Mouse (Mus musculus): Measurements from ENCODE around the gene Prkar2a.
"Not testable (repeated sequence)": the region's sequence is repeated elsewhere in the genome, so short reads cannot be mapped to it uniquely, and the experiment has no call there.

The Prkar2a gene

DNA sequence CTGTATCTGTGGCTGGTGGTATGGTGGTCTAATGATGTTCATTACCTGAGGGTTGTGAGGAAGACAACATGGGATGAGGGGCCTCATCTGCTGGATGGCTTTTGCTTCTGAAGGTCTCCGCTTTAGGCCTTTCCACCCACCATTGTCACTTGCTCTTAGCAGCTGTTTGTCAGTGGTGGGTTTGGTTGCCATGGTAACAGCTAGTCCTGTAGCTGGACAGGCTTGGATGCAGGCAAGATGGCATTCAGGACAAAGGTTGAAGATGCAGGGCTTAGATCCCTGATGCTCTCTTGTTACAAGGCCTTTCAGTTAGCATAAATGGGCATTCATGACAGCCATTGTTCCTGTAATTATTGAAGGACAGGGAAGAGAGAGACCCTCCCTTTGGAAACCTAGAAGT is at the start of gene Prkar2a:
Gene Prkar2a, plus strand, starts transcription at position 209 of the 400 bp plus-strand sequence.
- peak; percentile 79 for DNase-seq (ENCODE audit: low spot score)

DNA sequence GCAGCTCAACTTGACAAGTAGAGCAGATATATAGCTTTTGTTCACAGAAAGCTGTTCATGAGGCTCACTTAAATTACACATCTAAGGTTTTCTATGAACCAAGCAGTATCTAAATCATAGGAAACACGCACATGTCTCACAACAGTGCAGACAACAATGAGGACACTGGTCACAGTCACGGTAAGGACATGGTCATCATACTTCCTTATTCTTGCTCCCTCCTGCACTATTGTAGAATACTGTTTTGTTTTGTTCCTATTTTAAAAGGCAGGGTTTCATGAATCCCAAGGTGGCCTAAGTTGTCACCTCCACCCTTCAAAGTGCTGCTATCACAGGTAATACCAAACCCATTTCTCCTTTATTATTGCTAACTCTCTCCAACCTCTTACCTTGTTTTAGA is 49.3 kb upstream of the Prkar2a start:
- DNase-seq (ENCODE audit: low spot score), result no peak

DNA sequence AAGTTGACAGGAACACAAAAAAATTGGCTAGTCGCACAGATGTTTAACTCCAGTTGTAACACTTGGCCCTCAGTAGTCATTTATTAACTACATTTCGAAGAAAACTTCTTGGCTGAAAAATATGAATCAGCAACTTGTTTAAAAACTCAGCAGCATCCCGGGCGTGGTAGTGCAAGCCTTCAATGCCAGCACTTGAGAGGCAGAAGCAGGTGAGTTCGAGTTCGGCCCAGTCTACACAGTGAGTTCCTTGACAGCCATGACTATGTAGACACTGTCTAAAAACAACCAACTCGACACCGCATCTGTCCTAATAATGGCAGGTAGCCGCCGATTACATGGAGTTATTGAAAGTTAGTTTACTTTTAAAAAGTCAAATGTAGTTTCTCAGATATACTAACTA is 40.9 kb upstream of the Prkar2a start:
- DNase-seq (ENCODE audit: low spot score), result no peak

DNA sequence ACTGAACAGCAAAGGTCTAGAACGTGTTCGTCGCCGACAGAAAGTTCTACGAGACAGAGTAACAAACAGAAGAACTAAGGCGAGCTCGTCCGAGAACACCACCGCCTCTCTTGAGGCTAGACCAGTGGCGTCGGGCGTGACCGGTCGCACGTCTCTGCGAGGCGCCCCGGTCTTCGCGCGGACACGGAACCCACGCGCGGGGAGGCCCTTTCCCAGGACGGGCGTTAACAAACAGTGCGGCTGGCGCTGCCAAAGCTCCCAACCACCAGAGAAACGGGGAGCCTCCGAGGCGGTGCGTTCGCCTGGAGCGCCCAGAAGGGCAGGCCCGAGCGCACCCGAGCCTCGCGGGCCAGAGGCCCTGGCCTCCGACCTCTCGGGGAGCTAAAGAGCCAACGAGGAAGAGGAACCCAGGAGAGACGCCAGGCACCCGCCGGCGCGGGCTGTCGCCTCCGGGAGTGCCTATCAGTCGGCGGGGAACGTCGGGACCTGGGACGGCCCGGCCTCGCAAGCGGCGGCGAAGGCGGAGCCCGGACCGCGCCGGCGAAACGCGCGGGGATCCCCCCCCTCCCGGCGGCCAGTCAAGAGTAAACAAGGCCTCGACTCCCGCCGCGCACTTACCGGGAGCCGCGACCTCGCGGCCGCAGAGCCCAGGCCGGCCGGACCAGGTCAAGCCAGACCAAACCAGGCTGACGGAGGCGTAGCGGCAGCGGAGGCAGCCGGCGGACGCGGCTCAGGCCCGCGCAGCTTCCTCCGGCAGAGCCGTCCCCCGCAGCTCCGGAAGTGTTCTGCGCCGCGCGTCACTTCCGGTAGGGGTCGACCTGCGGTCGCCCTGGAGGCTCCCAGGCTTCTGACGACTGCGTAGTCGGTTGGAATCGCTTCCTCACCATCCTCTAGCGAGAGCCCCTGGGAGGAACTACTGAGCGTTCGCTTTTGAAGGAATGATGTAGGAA is 40.2 kb upstream of the Prkar2a start, which contains the start of gene Arih2:
Gene Arih2, minus strand, starts transcription at position 776 of the 950 bp plus-strand sequence.
- DNase-seq (ENCODE audit: low spot score), result peak; percentile 93

DNA sequence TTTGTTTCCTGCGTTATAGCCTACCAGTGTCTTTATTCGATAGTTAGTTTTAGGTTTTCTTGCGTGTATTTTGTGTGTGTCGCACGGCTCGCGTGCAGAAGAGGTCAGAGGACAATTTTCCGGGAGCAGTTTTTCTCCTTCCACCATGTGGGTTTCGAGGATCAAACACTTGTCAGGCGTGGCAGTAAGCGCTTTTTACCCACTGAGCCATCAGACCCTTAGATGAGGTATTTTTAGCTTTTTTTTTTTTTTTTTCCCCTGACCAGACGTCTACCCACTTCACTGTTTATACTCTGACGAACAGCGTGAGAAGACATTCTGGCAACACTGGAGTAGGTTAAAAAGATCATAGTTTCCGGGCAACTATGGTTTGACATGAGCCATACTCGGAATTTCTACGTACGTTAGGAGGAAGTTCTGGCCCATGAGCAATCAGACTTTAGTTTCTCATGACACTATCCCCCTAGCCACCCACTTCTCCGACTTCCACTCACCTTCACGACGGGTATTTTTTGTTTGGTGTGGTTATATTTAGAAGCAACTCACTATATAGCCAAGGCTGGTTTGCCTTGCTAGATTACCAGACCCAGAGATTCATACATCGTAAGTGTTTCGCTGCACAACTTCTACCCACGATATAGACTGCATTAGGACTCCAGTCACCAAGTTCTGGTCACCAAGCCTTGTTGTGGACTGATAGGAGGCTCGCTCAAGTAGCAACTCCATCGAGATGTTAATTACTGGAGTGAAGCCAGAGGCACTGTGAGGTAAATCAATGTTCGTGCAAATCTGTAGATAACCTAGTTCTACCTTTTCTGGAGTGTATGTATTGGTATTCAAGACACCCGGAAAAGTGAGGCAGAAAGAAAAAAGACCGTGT is 39.3 kb upstream of the Prkar2a start:
- DNase-seq (ENCODE audit: low spot score), result no peak

DNA sequence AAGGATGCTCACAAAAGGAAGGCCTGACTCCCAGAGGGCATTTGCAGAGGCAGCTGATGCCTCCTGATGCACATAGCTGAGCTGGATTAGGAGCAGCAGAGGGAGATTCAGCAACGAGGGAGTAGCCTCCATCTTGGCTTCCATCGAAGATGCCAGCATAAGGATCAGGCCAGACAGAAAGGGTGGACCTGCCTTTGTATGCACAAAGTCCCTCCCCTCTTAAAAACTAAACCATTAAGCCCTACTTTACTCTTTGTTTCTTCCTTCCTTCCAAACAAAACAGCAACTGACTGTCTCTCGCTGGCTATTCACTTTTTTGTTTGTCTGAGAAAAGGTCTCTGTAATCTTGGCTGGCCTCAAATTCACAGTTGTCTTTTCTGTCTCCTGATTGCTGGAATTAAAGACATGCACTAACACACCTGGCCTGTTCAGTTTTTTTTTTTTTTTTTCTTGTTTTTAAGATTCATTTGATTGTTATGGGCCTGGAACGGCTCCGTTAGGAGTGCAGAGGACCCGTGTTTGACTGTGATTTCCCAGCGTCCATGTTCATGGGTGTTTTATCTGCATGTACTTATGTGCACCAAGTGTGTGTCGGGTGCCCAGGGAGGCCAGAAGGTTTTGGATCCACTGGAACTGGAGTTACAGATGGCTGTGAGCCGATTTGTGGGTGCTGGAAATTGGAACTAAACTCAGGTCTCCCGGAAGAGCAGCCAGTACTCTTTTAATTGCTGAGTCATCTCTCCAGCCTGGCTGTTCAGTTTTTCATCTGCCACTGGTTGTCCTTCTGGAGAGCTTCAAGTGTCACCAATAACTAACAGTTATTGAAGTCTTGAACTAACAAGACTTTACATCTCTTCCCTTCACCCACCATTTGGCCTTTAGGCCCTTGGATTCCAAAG is 34.3 kb upstream of the Prkar2a start:
- no peak for DNase-seq (ENCODE audit: low spot score)

DNA sequence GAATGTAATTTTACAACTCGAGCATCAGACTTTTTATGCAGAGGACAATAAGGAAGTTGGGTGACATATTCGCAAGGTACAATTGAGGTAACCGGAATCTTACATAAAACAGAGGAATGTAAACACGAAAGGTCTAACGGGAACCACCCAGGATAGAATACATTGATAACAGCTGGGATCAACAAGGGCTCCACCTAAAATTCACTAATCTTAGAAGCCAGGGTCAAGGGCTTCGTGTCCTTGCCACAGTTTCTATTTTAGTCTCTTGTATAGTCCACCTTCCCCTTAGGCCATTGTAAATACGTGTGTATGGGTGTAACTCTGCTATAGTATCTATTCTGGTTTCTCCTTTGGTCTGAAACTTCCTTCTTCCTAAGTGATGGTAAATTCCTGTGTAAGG is 33.2 kb upstream of the Prkar2a start:
- DNase-seq (ENCODE audit: low spot score), result not testable (repeated sequence)

DNA sequence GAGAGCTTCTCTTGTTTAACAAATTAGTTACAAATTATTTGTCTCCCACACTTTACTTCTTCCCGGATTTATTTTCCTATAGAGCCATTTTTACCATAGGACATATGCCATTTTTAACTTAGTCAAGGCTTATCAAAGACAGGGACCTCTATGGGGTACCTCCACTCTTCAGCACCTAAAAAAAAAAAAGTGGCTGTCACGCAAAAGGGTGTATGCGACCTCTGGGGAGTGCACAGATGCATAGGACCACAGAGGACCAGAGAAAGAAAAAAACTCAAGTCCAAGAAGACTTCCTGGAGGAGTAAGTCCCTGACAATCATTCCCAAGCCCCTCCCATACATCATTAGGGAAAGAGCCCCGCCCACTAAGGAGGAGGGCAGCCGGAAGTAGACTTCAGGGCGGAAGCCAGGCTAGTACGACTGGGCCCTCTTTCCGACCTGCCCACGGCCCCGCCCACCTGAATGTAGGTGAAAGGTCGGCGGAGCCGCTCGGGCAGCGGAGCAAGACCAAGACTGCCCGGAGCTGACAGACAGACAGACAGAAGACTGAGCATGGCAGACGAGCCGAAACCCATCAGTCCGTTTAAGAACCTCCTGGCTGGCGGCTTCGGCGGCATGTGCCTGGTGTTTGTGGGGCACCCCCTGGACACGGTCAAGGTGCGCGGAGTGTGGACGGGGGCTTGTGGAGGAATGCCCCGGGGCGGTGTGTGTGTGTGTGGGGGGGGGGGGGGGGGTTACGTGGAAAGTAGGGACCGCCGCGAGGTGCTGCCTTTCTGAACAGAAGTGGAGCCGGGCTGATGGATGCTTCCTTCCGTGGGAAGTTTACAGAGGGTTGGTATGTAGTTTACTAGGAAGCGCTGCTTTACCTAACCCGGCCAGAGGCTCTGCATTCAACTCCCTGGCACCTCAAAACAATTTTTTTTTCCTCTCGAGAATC is 27.2 kb upstream of the Prkar2a start, which contains the start of gene Slc25a20:
Gene Slc25a20, plus strand, starts transcription at position 412 of the 936 bp plus-strand sequence.
- peak; percentile 85 for DNase-seq (ENCODE audit: low spot score)

DNA sequence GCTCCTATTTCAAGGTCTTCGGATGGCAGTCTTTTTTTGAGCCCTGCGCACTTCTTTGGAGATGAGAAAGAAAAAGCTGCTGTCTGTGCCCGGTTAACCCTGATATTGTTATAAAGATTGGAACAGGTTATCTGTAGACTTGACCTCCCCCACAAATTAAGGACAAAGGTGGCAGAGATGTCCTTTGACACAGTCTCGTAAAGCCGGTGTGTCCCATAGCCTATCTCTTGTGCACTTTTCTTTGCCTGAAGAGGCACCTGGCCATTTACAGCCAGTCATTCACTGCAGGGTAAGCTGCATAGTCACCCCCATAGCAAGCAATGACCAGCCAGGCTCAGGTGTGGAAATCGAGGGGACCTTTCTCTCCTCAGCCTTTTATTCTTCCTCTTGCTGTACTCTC is 26.5 kb upstream of the Prkar2a start:
- no peak for DNase-seq (ENCODE audit: low spot score)

DNA sequence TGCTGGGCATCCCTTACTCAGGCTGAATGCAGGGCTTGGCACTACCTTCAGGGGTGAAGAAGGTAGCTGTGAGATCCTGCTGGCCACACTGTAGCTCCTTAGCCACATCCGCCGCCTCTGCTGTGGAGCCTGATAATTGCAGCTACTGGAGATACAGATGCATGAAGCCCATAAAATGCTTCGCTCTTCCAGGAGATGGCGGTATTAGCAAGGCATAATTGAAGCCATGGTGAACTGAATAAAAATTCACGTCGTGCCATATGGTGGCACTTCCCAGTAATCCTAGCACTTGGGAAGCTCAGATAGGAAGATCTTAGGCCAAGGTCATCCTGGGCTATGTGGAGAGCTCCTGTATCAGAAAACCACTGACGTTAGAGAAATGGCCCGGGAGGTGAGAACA is 19.2 kb upstream of the Prkar2a start:
- DNase-seq (ENCODE audit: low spot score), result no peak

DNA sequence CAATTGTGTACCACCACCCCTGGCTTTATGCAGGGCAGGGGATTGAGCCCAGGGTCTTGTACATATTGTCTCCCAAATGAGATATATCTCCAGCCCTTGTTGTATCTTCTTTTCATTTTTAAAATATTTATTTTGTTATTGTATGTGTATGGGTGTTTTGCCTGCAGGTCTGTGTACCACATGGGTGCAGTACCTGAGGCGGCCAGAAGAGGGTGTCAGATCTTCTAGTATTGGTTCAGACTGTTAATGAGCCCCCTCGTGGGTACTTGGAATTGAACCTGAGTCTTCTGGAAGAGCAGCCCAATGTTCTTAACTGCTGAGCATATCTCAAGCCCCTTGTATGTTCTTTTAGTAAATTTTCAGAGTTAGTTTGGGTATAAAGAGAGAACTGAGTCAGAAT is 16.0 kb upstream of the Prkar2a start:
- peak; percentile 30 for DNase-seq (ENCODE audit: low spot score)

DNA sequence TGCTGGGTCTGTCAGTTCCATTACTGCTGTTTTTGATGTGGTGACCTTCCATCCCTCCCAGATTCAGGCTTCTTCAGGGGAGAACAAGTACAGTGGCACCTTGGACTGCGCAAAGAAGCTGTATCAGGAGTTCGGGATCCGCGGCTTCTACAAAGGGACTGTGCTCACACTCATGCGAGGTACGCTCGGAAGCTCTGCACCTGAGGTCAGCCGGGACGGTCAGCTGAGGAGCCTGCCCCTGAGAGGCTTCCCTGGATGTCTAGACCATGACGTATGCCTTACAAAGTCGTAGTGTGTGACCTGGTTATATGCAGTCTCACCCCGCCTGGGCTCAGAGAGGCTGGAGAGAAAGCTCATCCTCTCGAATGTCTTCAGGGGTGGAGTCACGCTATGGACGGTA is 9.1 kb upstream of the Prkar2a start:
- DNase-seq (ENCODE audit: low spot score), result no peak

DNA sequence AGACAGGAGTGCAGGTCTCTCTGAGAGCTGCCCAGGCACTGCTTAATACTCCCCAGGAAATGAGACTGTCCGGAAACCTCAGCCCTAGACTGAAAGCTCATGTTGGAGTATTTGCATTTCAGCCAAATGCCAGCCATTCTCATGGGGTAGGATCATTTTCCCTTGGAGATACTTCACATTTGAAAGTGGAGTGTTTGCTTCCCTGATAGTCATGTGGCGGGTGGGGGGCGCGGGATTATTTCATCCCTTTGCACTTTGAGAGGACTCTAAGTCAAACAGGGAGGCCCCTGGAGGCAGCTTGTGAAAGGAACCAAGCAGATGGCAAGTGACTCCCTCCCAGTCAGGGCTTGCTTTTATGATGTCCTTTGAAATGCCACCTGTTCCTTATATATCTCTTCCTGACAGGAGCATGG is 2.6 kb upstream of the Prkar2a start:
- peak; percentile 35 for DNase-seq (ENCODE audit: low spot score)

DNA sequence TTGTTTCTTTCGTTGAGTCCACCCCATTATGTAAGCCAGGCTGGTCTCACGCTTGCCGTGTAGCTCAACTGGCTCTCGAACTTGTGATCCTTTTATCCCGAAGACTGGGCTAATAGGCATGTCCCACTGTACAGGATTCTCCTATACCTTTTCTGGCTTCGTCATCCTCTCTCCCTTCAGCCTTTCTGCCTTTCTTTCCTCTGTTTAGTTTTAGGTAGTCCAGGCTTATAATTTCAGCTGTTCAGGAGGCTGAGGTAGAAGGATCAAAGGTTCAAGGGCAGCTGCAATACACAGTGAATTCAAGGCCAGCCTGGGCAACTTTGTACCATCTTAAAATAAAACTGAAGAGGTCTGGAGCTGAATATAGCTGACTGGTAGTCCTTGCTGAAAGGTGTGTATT is 1.9 kb upstream of the Prkar2a start:
- no peak for DNase-seq (ENCODE audit: low spot score)

DNA sequence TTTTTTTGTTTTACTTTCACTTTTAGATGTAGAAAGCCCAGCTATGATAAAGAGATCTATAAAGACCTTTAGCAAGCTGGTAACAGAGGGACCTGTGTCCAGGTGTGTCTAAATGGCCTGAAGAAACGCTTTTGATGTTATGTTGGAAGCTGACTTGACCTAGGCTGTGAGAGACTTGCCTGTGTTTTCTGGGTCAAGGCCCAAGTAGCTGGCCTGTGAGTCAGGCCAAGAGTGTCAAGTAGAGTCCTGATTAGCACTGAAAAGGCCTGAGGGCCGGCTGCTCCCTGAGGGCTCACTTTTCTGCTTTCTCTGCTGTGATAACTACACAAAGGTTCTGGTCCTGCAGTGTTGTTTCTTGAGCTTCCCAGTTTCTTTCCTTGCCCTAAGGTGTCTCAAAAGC is 1.4 kb upstream of the Prkar2a start:
- no peak for DNase-seq (ENCODE audit: low spot score)

DNA sequence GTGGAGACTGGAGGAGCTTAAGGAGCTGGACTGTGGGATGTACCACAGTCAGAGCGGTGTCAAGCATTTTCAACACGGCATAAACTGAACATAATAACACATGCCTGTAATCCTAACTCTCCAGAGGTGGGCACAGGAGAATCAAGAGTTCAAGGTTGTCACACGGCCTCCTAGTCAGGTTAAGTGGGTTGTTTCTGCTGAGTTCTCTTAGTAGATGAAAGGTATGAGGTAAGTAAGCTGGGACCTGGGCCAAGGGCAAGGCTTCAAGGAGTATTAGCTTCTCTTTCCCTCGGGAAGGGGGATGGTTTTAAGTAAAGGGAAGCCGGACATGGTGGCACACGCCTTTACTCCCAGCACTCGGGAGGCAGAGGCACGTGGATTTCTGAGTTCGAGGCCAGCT is 663 bp upstream of the Prkar2a start:
- no peak for DNase-seq (ENCODE audit: low spot score)

DNA sequence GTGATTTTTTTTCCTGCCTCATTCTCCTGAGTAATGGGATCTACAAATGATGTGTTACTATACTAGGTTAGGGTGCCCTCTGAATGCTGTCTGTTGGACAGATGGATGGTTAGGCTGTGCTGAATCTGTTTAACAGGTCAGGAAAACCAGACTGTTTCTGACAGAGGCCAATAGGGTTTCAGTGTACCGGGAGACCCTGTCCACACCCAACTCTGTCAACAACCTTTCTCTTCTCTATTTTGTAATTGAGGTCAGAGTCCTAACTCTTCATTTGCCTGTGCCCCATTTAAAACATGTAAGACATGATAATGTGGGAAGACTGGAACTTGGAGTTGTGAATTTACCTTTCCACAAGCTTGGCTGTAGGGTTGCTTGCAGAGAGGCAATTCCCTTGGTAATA is 879 bp downstream of the Prkar2a start:
- DNase-seq (ENCODE audit: low spot score), result no peak

DNA sequence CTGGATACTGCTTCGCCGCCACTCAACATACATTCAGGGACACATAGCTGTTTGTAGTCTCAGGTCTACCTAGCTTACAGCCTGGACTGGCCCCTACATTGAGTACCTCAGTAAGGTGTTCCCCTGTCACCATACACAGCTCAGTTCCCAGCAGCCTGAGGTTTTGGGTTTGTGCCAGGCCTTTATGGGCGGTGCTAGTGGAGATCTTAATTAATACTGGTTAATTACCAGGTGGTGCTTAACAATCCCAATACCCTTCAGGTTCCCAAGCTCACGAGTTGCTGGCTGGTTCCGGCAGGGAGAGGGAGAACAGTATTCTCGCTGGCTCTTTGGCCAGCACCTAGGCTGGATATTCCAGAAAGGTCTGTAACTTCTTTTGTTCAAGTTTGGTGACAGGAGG is 1.8 kb downstream of the Prkar2a start:
- no peak for DNase-seq (ENCODE audit: low spot score)

DNA sequence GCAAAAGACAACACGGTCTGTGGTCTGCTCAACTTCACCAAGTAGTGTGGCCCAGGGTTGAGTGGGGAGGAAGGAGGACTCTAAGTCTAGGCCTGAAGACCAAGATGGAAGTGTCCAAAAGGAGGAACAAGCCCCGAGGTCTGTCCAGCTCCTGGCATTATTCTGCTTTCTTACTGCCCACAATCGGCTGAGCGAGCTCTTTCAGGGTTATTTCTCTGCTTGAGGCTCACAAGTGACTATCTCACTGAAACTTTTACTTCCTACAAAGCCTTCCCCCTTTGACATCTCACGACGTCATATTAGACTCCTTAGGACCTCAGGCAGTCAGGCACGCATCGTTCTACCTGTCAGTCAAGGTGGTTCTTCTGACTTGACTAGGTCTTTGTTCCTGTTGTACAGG is 2.3 kb downstream of the Prkar2a start:
- DNase-seq (ENCODE audit: low spot score), result no peak

DNA sequence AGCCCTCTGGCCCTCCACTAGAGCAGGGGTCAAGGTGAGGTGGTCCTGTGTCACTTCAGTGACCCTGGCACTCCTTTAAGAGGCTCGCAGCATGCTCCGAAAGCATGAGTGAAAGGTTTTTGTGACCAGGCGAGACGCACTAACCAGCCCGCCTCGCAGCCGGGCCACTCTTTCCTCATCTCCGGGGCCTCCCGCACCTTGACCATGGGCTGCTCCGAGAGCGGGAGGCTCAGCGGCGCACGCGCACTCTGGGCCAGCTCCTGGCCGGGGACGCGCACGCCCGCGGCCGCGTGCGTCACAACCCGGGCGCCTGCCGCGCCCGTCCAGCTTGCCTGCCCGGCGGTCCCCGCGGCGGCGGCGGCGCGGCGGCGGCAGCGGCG is 2.7 kb downstream of the Prkar2a start:
- DNase-seq (ENCODE audit: low spot score), result peak; percentile 91

All from retina, embryonic 14.5 days (tissue).